24 mouse cellular contexts compared by ENCODE assay signal in genomic region chr17:49275916-49276315, GRCm38 (mm10).
DNase-seq lines count a peak whose midpoint lies in the region; ATAC-seq and TF ChIP-seq lines count a peak whose summit lies in the region.
"Had no signal": no experiment of that assay in that cellular context is flagged by ENCODE, and none has a peak within 500 bp of the region (broad histone marks: within the 10 kb centered on the region; RNA-seq: fewer than 3 reads in every experiment).

No protein-coding gene starts in this region.

- H3K36me3 ChIP-seq in hindbrain, embryonic 10.5 days, result no peaks in the 10 kb centered on the region
- H3K36me3 ChIP-seq in hindbrain, postnatal 0 days (ENCODE audit: insufficient read depth, low read length), result no peaks in the 10 kb centered on the region
- H3K36me3 ChIP-seq in midbrain, embryonic 13.5 days, result no peaks in the 10 kb centered on the region
- H3K36me3 ChIP-seq in midbrain, embryonic 14.5 days (ENCODE audit: control insufficient read depth, insufficient read depth, low read length), result no peaks in the 10 kb centered on the region
- H3K36me3 ChIP-seq: embryonic facial prominence, embryonic 12.5 days; forebrain, embryonic 15.5 days; G1E had no signal

- H3K27ac ChIP-seq in hindbrain, embryonic 10.5 days, result 0 out of 2 replicates have a peak overlapping the region, but pooled peaks have one; percentile 1
- H3K27ac ChIP-seq in hindbrain, postnatal 0 days, result no peak overlapping the region
- H3K27ac ChIP-seq in midbrain, embryonic 13.5 days, result no peak overlapping the region
- H3K27ac ChIP-seq in midbrain, embryonic 14.5 days (replicated peaks; ENCODE audit: low read depth, low read length), result no peak overlapping the region
- H3K27ac ChIP-seq: embryonic facial prominence, embryonic 12.5 days; forebrain, embryonic 13.5 days; forebrain, embryonic 15.5 days had no signal

- intact Hi-C loops in heart, postnatal 25 days (cut with DNase I), result no loop called here

- 94% methylated on average over 2 of the region's 2 CpGs for WGBS in hindbrain, embryonic 10.5 days
- WGBS in hindbrain, postnatal 0 days, result 100% methylated on average over 2 of the region's 2 CpGs
- 88% methylated on average over 2 of the region's 2 CpGs for WGBS in midbrain, embryonic 13.5 days
- WGBS in midbrain, embryonic 14.5 days, result 86% methylated on average over 2 of the region's 2 CpGs

- peaks cover 6% of the 10 kb centered on the region; the same call in 1 of the 2 replicates for H3K4me1 ChIP-seq in hindbrain, embryonic 10.5 days (replicated peaks)
- 0 out of 2 replicates have a peak, but pooled peaks cover 3% of the 10 kb centered on the region for H3K4me1 ChIP-seq in hindbrain, postnatal 0 days (ENCODE audit: insufficient read depth, low read length)
- H3K4me1 ChIP-seq in midbrain, embryonic 13.5 days (replicated peaks), result peaks cover 17% of the 10 kb centered on the region
- peaks cover 3% of the 10 kb centered on the region; the same call in 1 of the 2 replicates for H3K4me1 ChIP-seq in midbrain, embryonic 14.5 days (ENCODE audit: control insufficient read depth, insufficient read depth, low read length)

- H3K4me2 ChIP-seq in hindbrain, postnatal 0 days (ENCODE audit: low read depth, low read length), result no peak overlapping the region
- H3K4me2 ChIP-seq in midbrain, embryonic 13.5 days (replicated peaks), result no peak overlapping the region
- no peak overlapping the region for H3K4me2 ChIP-seq in midbrain, embryonic 14.5 days (ENCODE audit: low read length)
- H3K4me2 ChIP-seq: embryonic facial prominence, embryonic 12.5 days; forebrain, embryonic 13.5 days; forebrain, embryonic 15.5 days had no signal

- TF ChIP-seq CTCF in hindbrain, postnatal 0 days (IDR thresholded peaks at IDR 0.05; ENCODE audit: low read depth), result no peak

- H3K4me3 ChIP-seq in hindbrain, embryonic 10.5 days, result no peak overlapping the region
- H3K4me3 ChIP-seq in hindbrain, postnatal 0 days (ENCODE audit: low read length), result no peak overlapping the region
- H3K4me3 ChIP-seq in midbrain, embryonic 13.5 days (replicated peaks), result no peak overlapping the region
- H3K4me3 ChIP-seq in midbrain, embryonic 14.5 days (replicated peaks; ENCODE audit: low read depth, low read length), result no peak overlapping the region
- H3K4me3 ChIP-seq: embryonic facial prominence, embryonic 12.5 days; forebrain, embryonic 13.5 days; forebrain, embryonic 15.5 days had no signal

- no peak for ATAC-seq in hindbrain, postnatal 0 days
- ATAC-seq in midbrain, embryonic 13.5 days, result 0 out of 2 replicates have a peak, but pooled peaks have one; percentile 17
- ATAC-seq in midbrain, embryonic 14.5 days (ENCODE audit: low FRiP score, low TSS enrichment), result no peak
- ATAC-seq: activated CD4-positive, CD25-positive, alpha-beta regulatory T cell, adult 4 months; CD4-positive, CD25-positive, alpha-beta regulatory T cell, adult 4 months; forebrain, embryonic 13.5 days; forebrain, embryonic 15.5 days; Patski had no signal

- no peaks in the 10 kb centered on the region for H3K9me3 ChIP-seq in hindbrain, embryonic 10.5 days
- no peaks in the 10 kb centered on the region for H3K9me3 ChIP-seq in hindbrain, postnatal 0 days (ENCODE audit: low read length)
- no peaks in the 10 kb centered on the region for H3K9me3 ChIP-seq in midbrain, embryonic 13.5 days
- H3K9me3 ChIP-seq in midbrain, embryonic 14.5 days (ENCODE audit: control insufficient read depth, low read length), result no peaks in the 10 kb centered on the region
- H3K9me3 ChIP-seq: embryonic facial prominence, embryonic 12.5 days; forebrain, embryonic 13.5 days; forebrain, embryonic 15.5 days had no signal

- DNase-seq in heart, adult 11 months, result peak; percentile 81
- DNase-seq in heart, postnatal 25 days (ENCODE audit: low spot score), result no peak
- no peak for DNase-seq in hindbrain, embryonic 10.5 days (ENCODE audit: low spot score)
- no peak for DNase-seq in hindbrain, postnatal 0 days (ENCODE audit: low spot score)
- no peak for DNase-seq in midbrain, embryonic 14.5 days
- DNase-seq in cerebellum, adult 11 months, result no peak
- DNase-seq: adrenal gland, adult 8-10 months; adrenal gland, postnatal 14 days; adrenal gland, postnatal 36 days; B cell, adult 2 months; cerebellum, adult 18-20 months; cerebellum, adult 8-10 months; cerebellum, adult 9-11 months; cerebellum, postnatal 36 days; embryo, embryonic 11 days had no signal

- no peak overlapping the region for H3K9ac ChIP-seq in hindbrain, postnatal 0 days (replicated peaks; ENCODE audit: low read length)
- no peak overlapping the region for H3K9ac ChIP-seq in midbrain, embryonic 13.5 days (replicated peaks)
- no peak overlapping the region for H3K9ac ChIP-seq in midbrain, embryonic 14.5 days (replicated peaks; ENCODE audit: low read length)
- H3K9ac ChIP-seq: embryonic facial prominence, embryonic 12.5 days; forebrain, embryonic 13.5 days; forebrain, embryonic 15.5 days had no signal

- no peaks in the 10 kb centered on the region; the same call in 1 of the 2 replicates for H3K27me3 ChIP-seq in hindbrain, embryonic 10.5 days (ENCODE audit: insufficient read depth, poor library complexity, severe bottlenecking)
- H3K27me3 ChIP-seq in hindbrain, postnatal 0 days (ENCODE audit: insufficient read depth, low read length), result no peaks in the 10 kb centered on the region
- H3K27me3 ChIP-seq in midbrain, embryonic 13.5 days, result no peaks in the 10 kb centered on the region
- no peaks in the 10 kb centered on the region for H3K27me3 ChIP-seq in midbrain, embryonic 14.5 days (ENCODE audit: control insufficient read depth, insufficient read depth, low read length)
- H3K27me3 ChIP-seq: CH12.LX; embryonic facial prominence, embryonic 12.5 days; forebrain, embryonic 13.5 days; forebrain, embryonic 15.5 days had no signal
